Mouse (Mus musculus): Measurements from ENCODE around the gene Samd4b.

- TF ChIP-seq MYC (IDR thresholded peaks at IDR 0.05; ENCODE audit: low read depth, low read length) (no peak), CTCF (IDR thresholded peaks at IDR 0.05 in 2 of 3, conservative IDR thresholded peaks at IDR 0.05 in 1 of 3; ENCODE audit: control insufficient read depth in 1 of 3, insufficient read depth in 1 of 3, low read depth in 2 of 3, low read length in 3 of 3, poor library complexity in 1 of 3, severe bottlenecking in 1 of 3) (no peak), ELF1 (IDR thresholded peaks at IDR 0.05; ENCODE audit: low read depth, low read length) (no peak)
These were observed 227.9 kb downstream of the Samd4b start for GRCm38 (mm10) chr7:28370051-28370450.

Data from MEL (cell line).